ENCODE assay signal across 22 mouse cellular contexts in genomic region chr4:120911086-120911485, GRCm38 (mm10).
"Had no signal": no experiment of that assay in that cellular context is flagged by ENCODE, and none has a peak within 500 bp of the region (broad histone marks: within the 10 kb centered on the region; RNA-seq: fewer than 3 reads in every experiment).

No protein-coding gene starts in this region.

- H3K4me2 ChIP-seq: heart, embryonic 13.5 days; heart, embryonic 15.5 days; hindbrain, embryonic 14.5 days; kidney, embryonic 15.5 days; limb, embryonic 13.5 days; limb, embryonic 15.5 days; liver, embryonic 12.5 days had no signal

- H3K4me3 ChIP-seq: heart, adult 2 months; heart, embryonic 13.5 days; heart, embryonic 15.5 days; kidney, embryonic 15.5 days; limb, embryonic 13.5 days; limb, embryonic 15.5 days; liver, embryonic 12.5 days had no signal

- H3K36me3 ChIP-seq: heart, embryonic 13.5 days; heart, embryonic 15.5 days; kidney, embryonic 15.5 days; limb, embryonic 13.5 days; limb, embryonic 15.5 days; liver, embryonic 12.5 days had no signal

- H3K9ac ChIP-seq: heart, embryonic 13.5 days; heart, embryonic 15.5 days; hindbrain, embryonic 14.5 days; kidney, embryonic 15.5 days; limb, embryonic 13.5 days; limb, embryonic 15.5 days; liver, embryonic 12.5 days; liver, embryonic 14.5 days had no signal

- ATAC-seq: hindbrain, embryonic 16.5 days; intestine, embryonic 16.5 days; liver, embryonic 12.5 days had no signal

- DNase-seq: gastrocnemius, postnatal 14 days; gastrocnemius, postnatal 36 days; kidney, adult 18-20 months; kidney, adult 9 months; kidney, postnatal 14 days; kidney, postnatal 36 days; layer of hippocampus, adult 9-11 months; layer of hippocampus, postnatal 36 days; left cerebral cortex, postnatal 4 days; lung, adult 18-20 months had no signal

- H3K4me1 ChIP-seq: heart, embryonic 13.5 days; heart, embryonic 15.5 days; kidney, embryonic 15.5 days; limb, embryonic 13.5 days; limb, embryonic 15.5 days had no signal

- H3K27me3 ChIP-seq: kidney, embryonic 15.5 days; limb, embryonic 13.5 days; limb, embryonic 15.5 days had no signal

- H3K9me3 ChIP-seq: heart, embryonic 13.5 days; heart, embryonic 15.5 days; kidney, embryonic 15.5 days; limb, embryonic 13.5 days; limb, embryonic 15.5 days; liver, embryonic 12.5 days had no signal

- H3K27ac ChIP-seq: heart, adult 2 months; heart, embryonic 13.5 days; heart, embryonic 15.5 days; hindbrain, embryonic 14.5 days; kidney, embryonic 15.5 days; kidney, postnatal 0 days; limb, embryonic 13.5 days; limb, embryonic 15.5 days; liver, embryonic 12.5 days; liver, embryonic 14.5 days had no signal
